10 mouse cellular contexts compared by ENCODE assay signal in the genomic region with DNA sequence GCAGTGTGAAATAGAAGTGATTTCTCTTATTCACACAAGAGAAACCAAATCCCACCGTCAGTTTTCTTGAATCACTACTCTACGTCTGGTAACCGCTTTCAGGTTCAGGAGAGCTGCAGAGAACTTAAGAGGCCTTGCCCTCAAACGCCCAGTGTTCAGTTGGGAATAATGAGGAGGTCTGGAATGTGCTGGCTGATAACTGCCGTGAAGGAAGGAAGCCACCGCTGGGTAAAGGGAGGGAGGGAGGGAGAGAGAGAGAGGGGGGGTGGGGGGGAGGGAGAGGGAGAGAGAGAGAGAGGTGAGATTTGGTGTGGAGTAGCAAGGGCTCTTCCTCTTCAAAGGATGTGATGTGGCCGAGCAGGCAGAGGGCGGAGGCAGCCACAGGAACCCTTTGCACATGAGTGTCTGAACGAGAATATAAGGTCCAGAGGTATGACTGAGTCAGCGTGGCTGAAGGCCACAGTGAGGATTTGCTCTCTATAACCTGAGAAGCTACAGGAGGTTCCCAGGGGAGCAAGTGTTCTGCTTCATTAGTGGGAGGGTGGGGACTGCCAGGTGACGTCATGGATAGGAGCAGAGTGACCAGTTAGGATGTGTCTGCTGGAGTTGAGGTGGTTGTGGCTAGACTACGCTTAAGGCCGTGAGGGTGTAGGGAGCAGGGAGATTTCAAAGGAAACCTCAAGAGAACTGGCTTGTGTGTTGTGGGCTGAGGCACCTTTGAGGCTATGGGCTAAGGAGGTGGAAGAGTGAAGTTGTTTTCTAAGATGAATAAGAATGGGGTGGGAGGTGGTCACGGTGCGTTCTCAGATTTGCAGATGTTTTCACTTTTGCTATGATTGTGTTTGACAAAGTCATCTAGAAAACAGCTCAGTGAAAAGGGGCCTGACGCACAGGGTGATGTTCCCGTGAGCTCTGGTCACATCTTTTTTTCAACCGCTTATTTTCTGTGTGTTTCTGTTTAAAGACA.
DNase-seq lines count a peak whose midpoint lies in the region; ATAC-seq and TF ChIP-seq lines count a peak whose summit lies in the region.
"Had no signal": no experiment of that assay in that cellular context is flagged by ENCODE, and none has a peak within 500 bp of the region (broad histone marks: within the 10 kb centered on the region; RNA-seq: fewer than 3 reads in every experiment).

No protein-coding gene starts in this region.

- H3K9ac ChIP-seq in hindbrain, postnatal 0 days (replicated peaks; ENCODE audit: low read length), result no peak overlapping the region
- H3K9ac ChIP-seq: limb, embryonic 15.5 days had no signal

- H3K27ac ChIP-seq in hindbrain, embryonic 10.5 days, result peak overlapping the region; percentile 75
- H3K27ac ChIP-seq in hindbrain, postnatal 0 days, result no peak overlapping the region
- H3K27ac ChIP-seq: limb, embryonic 15.5 days had no signal

- WGBS in hindbrain, embryonic 10.5 days, result 67% methylated on average over 18 of the region's 18 CpGs
- 70% methylated on average over 18 of the region's 18 CpGs for WGBS in hindbrain, postnatal 0 days

- ATAC-seq in hindbrain, postnatal 0 days, result no peak
- peak; percentile 70 for ATAC-seq in CD4-positive, CD25-positive, alpha-beta regulatory T cell, adult 4 months
- peak; percentile 30 for ATAC-seq in monocyte, adult 5-6 weeks (replicated peaks; ENCODE audit: insufficient number of reproducible peaks, low FRiP score, low TSS enrichment, poor library complexity, severe bottlenecking)

- H3K4me1 ChIP-seq in hindbrain, embryonic 10.5 days (replicated peaks), result peaks cover 17% of the 10 kb centered on the region
- no peaks in the 10 kb centered on the region for H3K4me1 ChIP-seq in hindbrain, postnatal 0 days (ENCODE audit: insufficient read depth, low read length)

- DNase-seq in hindbrain, embryonic 10.5 days (ENCODE audit: low spot score), result no peak
- DNase-seq in hindbrain, postnatal 0 days (ENCODE audit: low spot score), result no peak
- DNase-seq in A20 (ENCODE audit: low read depth, low spot score), result peak; percentile 88
- DNase-seq in right cerebral cortex, adult 2 months (ENCODE audit: low spot score in 2 of 2), result no peak
- no peak for DNase-seq in gastrocnemius, postnatal 4 days (ENCODE audit: low spot score in 2 of 2)
- DNase-seq: adrenal gland, postnatal 25 days; cerebellum, adult 18-20 months had no signal

- no peaks in the 10 kb centered on the region for H3K36me3 ChIP-seq in hindbrain, embryonic 10.5 days
- H3K36me3 ChIP-seq in hindbrain, postnatal 0 days (ENCODE audit: insufficient read depth, low read length), result no peaks in the 10 kb centered on the region
- H3K36me3 ChIP-seq: limb, embryonic 15.5 days had no signal

- no peaks in the 10 kb centered on the region for H3K9me3 ChIP-seq in hindbrain, embryonic 10.5 days
- H3K9me3 ChIP-seq in hindbrain, postnatal 0 days (ENCODE audit: low read length), result no peaks in the 10 kb centered on the region
- H3K9me3 ChIP-seq: limb, embryonic 15.5 days had no signal

- TF ChIP-seq CTCF in hindbrain, postnatal 0 days (IDR thresholded peaks at IDR 0.05; ENCODE audit: low read depth), result no peak

- H3K4me3 ChIP-seq in hindbrain, embryonic 10.5 days, result no peak overlapping the region
- H3K4me3 ChIP-seq in hindbrain, postnatal 0 days (ENCODE audit: low read length), result no peak overlapping the region
- H3K4me3 ChIP-seq: limb, embryonic 15.5 days had no signal

- no peak overlapping the region for H3K4me2 ChIP-seq in hindbrain, postnatal 0 days (ENCODE audit: low read depth, low read length)
- H3K4me2 ChIP-seq: limb, embryonic 15.5 days had no signal

- H3K27me3 ChIP-seq in hindbrain, embryonic 10.5 days (ENCODE audit: insufficient read depth, poor library complexity, severe bottlenecking), result no peaks in the 10 kb centered on the region
- no peaks in the 10 kb centered on the region for H3K27me3 ChIP-seq in hindbrain, postnatal 0 days (ENCODE audit: insufficient read depth, low read length)
- H3K27me3 ChIP-seq: limb, embryonic 15.5 days had no signal
